Mouse (Mus musculus) urinary bladder, postnatal 25 days (tissue): ENCODE measurements around the gene Pvr.

Experiments used
- DNase-seq: peaks from one replicate; pipeline ENCODE4 v3.0.0; 2022; ENCODE audit warnings: low spot score

The Pvr gene

GRCm38 (mm10) chr7:19871137-19871621 is 49.8 kb downstream of the Pvr start:
- DNase-seq = no peak

GRCm38 (mm10) chr7:19867751-19868399 is 53.1 kb downstream of the Pvr start:
- no peak for DNase-seq

- no peak for DNase-seq
Observed at GRCm38 (mm10) chr7:19866490-19866889, 54.5 kb downstream of the Pvr start.

GRCm38 (mm10) chr7:19865246-19866036 is 55.5 kb downstream of the Pvr start:
- DNase-seq = no peak

GRCm38 (mm10) chr7:19864241-19864640 is 56.7 kb downstream of the Pvr start:
- no peak for DNase-seq

GRCm38 (mm10) chr7:19861199-19861598 is 59.8 kb downstream of the Pvr start, which contains the start of gene Ceacam16:
TSS of gene Ceacam16 (minus strand) at chr7:19861299.
- no peak for DNase-seq

GRCm38 (mm10) chr7:19859740-19860139 is 61.2 kb downstream of the Pvr start:
- no peak for DNase-seq

GRCm38 (mm10) chr7:19856283-19856682 is 64.7 kb downstream of the Pvr start:
- DNase-seq = no peak

- no peak for DNase-seq
Observed at GRCm38 (mm10) chr7:19855663-19856062, 65.3 kb downstream of the Pvr start.
